Mouse (Mus musculus) layer of hippocampus, postnatal 25 days (tissue): ENCODE results near the gene Mmp3. TPM values are rescaled to one million over a fixed set of nuclear protein-coding genes. Genes with fewer than 3 reads are reported as not detected.
"Not testable (repeated sequence)": the region's sequence is repeated elsewhere in the genome, so short reads cannot be mapped to it uniquely, and the experiment has no call there.

ENCODE experiments used
- DNase-seq, 2 experiments: peaks; one replicate each; pipeline ENCODE4 v3.0.0; 2022; ENCODE audit warnings: mixed read lengths in 2 of 2, low spot score in 1 of 2; ENCODE audit errors: extremely low spot score in 1 of 2
- total RNA-seq, 2 experiments: library from RNA; stranded (reverse); gene quantifications; 2 replicates each; pipeline ENCODE4 v1.2.3; 2021

The Mmp3 gene
- total RNA-seq: not detected

GRCm38 (mm10) chr9:7445522-7445921 lies at the start of gene Mmp3:
Gene Mmp3, plus strand, starts transcription at chr9:7445822.
- DNase-seq: no peak

- DNase-seq: not testable (repeated sequence)
Observed at GRCm38 (mm10) chr9:7396556-7396955, 49.1 kb upstream of the Mmp3 start.

DNA sequence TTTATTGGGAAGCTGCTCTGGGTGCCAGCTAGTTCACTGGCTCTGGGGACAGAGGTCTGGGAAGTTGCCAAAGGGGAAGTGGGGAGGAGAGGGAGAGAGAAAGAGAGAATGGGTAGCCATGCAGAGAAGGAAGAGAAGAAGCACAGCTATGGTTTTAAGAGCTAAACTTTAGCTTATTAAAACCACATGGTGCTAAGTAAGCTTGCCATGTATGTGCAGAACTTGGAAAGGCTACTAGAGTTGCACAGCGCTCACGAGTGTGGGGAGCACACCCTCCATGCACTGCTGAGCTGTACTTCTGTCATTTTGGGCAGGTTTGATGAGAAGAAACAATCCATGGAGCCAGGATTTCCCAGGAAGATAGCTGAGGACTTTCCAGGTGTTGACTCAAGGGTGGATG lies 7.7 kb downstream of the Mmp3 start:
- no peak for DNase-seq

DNA sequence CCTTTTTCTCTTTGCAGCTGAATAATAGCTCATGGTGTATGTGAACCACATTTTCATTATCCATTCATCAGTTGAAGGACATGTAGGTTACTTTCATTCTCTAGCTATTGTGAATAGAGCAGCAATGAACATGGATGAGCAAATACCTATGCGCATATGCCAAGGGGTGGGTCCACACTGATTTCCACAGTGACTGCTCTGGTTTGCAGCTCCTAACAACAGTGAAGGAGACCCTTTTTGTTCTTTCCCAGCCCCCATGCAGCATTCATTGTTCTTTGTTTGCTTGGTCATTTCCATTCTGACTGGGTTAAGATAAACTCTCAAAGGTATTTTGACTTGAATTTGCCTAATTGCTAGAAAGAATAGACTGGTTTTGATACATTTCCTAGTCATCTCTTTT lies 24.6 kb downstream of the Mmp3 start:
- DNase-seq: no peak

- no peak for DNase-seq
Observed at GRCm38 (mm10) chr9:7483684-7484394, 38.2 kb downstream of the Mmp3 start.

DNA sequence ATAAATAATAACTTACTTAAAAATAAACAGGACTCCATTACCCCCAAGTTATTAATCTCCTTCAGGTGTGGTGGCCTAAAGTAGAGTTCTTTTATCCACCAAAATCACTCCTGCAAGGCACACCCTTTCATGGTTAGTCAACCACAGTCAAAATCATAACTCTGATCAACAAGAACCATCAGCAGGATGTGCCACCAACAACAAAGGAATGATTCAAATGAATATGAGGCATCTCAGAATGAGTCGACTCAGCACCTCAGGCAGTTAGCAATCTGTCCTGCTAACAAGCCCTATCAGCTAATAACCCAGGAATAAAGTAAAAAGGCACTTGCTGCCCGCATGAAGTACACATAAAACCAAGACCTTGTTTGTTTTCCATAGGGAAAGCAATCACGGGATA lies 55.5 kb downstream of the Mmp3 start:
- no peak for DNase-seq

DNA sequence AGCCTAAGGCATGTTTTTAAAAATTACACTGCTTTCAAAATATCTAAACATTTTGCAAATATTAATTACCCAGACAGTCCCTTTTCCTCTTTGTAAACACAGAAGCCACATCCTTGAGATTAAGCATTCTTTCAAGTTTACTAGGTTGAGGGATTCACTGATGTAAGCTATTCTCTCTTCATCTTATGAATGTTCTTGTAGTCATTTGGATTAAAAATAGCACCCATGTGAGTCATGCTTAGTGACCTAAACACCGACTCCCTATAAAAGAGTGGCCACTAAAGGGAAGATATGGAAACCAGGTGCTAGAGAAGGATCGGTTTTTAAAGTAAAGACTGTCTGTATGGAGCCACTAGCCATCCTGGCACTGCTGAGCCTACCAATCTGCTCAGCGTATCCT lies 56.4 kb downstream of the Mmp3 start, which contains the start of gene Mmp10:
Gene Mmp10 (plus strand): TSS at position 302 of the 400 bp plus-strand sequence.
- no peak for DNase-seq

Other genes starting within 250 kb of the Mmp3 start
- not detected for gene Mmp13, start 173.3 kb upstream of the Mmp3 start, total RNA-seq
- not detected for gene Mmp12, start 101.4 kb upstream of the Mmp3 start, total RNA-seq
- not detected for gene Mmp1b, start 57.8 kb upstream of the Mmp3 start, total RNA-seq
- gene Mmp10, start 56.5 kb downstream of the Mmp3 start, total RNA-seq: not detected
- gene Mmp8, start 112.6 kb downstream of the Mmp3 start, total RNA-seq: not detected
- gene Mmp27, start 125.6 kb downstream of the Mmp3 start, total RNA-seq: not detected
- gene Mmp20, start 182.4 kb downstream of the Mmp3 start, total RNA-seq: not detected
- gene Mmp7, start 246.3 kb downstream of the Mmp3 start, total RNA-seq: not detected